In the genomic region with DNA sequence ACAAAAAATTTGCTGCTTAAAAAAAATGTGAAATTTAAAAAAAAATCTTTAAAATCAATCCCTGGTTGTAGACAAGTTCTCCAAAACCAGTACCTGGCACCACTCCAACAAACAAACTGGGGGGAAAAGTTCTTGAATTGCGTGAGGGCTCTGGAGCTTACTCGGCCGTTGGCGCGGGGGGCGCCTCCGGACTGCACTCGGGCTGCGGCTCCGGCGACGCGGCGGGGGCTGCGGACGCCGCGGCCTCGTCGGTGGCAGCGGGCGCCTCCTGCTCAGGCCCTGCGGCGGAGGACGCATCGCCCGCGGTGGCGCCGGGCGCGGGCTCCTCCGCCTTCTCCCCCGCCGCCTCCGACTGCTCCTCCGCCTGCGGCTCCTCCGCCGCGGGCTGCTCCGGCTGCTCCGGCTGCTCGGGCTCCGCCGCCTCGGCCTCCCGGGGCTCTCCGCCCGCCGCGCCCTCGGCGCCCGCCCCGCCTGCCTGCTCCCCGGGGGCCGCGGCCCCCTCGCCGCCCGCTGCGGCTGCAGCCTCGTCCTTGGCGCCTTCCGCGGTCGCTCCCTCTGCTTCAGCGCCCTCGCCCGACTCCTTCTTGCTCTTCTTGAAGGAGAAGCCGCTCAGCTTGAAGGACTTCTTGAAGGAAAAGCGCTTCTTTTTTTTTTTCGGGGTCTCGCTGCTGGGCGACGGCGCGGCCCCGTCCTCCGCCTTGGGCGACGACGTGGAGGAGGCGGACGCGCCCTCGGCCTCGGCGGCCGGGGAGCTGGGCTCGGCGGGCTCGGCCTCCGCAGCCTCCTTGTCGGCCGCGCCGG, we compare ENCODE assay signal across 8 mouse cellular contexts. TPM values are rescaled to one million over a fixed set of nuclear protein-coding genes. Genes with fewer than 3 reads are reported as not detected.
DNase-seq lines count a peak whose midpoint lies in the region; ATAC-seq and TF ChIP-seq lines count a peak whose summit lies in the region.

No protein-coding gene starts in this region.

- H3K9me3 ChIP-seq in hindbrain, embryonic 15.5 days: no peaks in the 10 kb centered on the region

- intact Hi-C loops in left cerebral cortex, adult 2 months (cut with DNase I): loop anchor here (2.0 to 5.0 kb wide), 8 partner anchors 63 to 1713 kb away; no protein-coding TSS in a partner anchor

- no peak for ATAC-seq in hindbrain, embryonic 15.5 days (ENCODE audit: low FRiP score, low read depth)

- TF ChIP-seq CTCF in left cerebral cortex, adult 2 months (IDR thresholded peaks at IDR 0.05): no peak

- H3K4me3 ChIP-seq in hindbrain, embryonic 15.5 days: peak overlapping the region; percentile 91
- H3K4me3 ChIP-seq in left cerebral cortex, adult 2 months: peak overlapping the region; percentile 91

- H3K4me1 ChIP-seq in hindbrain, embryonic 15.5 days (replicated peaks): peaks cover 23% of the 10 kb centered on the region

- WGBS in hindbrain, embryonic 15.5 days: under 1% methylated on average over 80 of the region's 99 CpGs

- H3K27me3 ChIP-seq in hindbrain, embryonic 15.5 days: no peaks in the 10 kb centered on the region

- DNase-seq in NIH3T3 (ENCODE audit: low read depth): peak; percentile 83
- DNase-seq in cerebellum, adult 8-10 months: peak; percentile 53
- DNase-seq in gastrocnemius, adult 18-20 months (ENCODE audit: low spot score): peak; percentile 37
- peak; percentile 51 to 52 for DNase-seq in left cerebral cortex, adult 2 months (ENCODE audit: extremely low spot score in 1 of 2, low spot score in 2 of 2)
- peak; percentile 67 to 79 for DNase-seq in lung, postnatal 4 days
- DNase-seq in right cerebral cortex, adult 18-20 months: peak; percentile 58
- DNase-seq in urinary bladder, postnatal 25 days (ENCODE audit: low spot score): peak; percentile 50

- peak overlapping the region; percentile 59 for H3K4me2 ChIP-seq in hindbrain, embryonic 15.5 days

- peak overlapping the region; percentile 100 for H3K27ac ChIP-seq in hindbrain, embryonic 15.5 days (replicated peaks)
- peak overlapping the region; percentile 97 for H3K27ac ChIP-seq in left cerebral cortex, adult 2 months

- H3K9ac ChIP-seq in hindbrain, embryonic 15.5 days: peak overlapping the region; percentile 100

- H3K36me3 ChIP-seq in hindbrain, embryonic 15.5 days: 0 out of 2 replicates have a peak, but pooled peaks cover 12% of the 10 kb centered on the region

RNA-seq across cellular contexts. Expression of gene Marcks, which starts 2.6 kb away (rescaled TPM):
- total RNA-seq in gastrocnemius, adult 18-20 months (2021): 10 to 100 TPM; 16.4 to 21.0 TPM
- 178 and 197 TPM in 2 replicates for polyA plus RNA-seq in hindbrain, embryonic 15.5 days (2015; fragmentation: Nextera tagmentation; extraction: Ambion mirVana)
- 100 to 1,000 TPM; 139 to 154 TPM for total RNA-seq in left cerebral cortex, adult 2 months (2021)

Comparison
In these comparisons a context has a peak if more than half of its experiments do, and no peak if none do; other contexts are left out.
1. RNA of gene Marcks, which starts 2.6 kb away (total RNA-seq): 139 to 154 TPM in left cerebral cortex, adult 2 months; 16.4 to 21.0 TPM in gastrocnemius, adult 18-20 months; every median in the first group is over 4 times any median in the second.
2. Peak in every context shown above with its lines, with median percentiles within 50 percentile points of each other: DNase-seq.